Mouse (Mus musculus) spleen, embryonic (tissue): ENCODE measurements around the gene Exoc6.

Source experiments
- CTCF ChIA-PET: fragments of 350-600 bp; sonication (Branson Sonifier 250); formaldehyde crosslinking; loops from one replicate; lab custom pipeline; 2022; lab: Charles Lee

The Exoc6 gene

DNA sequence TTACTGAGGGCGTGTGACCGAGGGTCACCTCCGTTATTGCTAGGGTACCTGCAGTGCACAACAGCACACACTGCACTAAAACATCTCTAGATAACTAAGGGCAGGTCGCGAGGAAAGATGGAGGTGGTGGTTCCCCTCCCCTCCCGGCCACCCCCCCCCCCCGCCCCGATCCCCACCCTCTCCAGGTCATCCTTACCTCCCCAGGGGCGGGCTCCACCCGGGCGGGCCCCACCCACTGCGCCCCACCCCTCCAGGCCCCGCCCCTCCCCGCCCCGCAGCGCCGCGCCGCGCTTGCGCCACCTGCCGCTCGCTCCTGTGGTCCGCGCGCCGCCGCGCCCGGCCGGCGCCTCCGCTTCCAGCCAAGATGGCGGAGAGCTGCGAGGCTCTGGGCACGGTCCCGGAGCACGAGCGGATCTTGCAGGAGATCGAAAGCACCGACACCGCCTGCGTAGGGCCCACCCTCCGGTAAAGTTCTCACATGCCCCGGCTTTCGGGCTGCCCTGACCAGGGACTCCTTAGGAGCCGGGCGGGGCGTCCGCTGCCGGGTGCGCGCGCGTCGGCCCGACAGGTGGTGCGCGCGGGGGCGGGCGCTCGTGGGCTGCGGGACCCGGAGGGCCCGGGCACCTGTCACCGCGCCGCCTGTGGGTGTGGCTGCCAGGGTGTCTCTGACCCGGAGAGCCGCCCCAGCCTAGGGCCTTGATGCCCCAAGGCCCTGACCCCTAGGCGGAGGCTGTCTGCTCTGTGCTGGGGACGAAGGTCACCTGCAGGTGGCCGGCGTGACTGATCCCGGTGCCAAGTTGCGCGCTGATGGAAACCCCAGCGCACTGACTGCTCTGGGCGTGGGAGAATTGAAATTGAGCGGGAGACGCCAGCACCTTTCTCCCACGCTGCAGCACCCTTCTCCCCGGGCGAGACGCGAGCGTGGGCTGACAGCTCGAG lies at the start of gene Exoc6:
Gene Exoc6, plus strand, starts transcription at position 318 of the 939 bp plus-strand sequence.
- CTCF ChIA-PET: interaction anchor here (0.6 to 0.8 kb wide), 2 partner anchors 174 to 608 kb away, joined by 3 to 4 read pairs; partner anchors contain the start of gene Kif11

DNA sequence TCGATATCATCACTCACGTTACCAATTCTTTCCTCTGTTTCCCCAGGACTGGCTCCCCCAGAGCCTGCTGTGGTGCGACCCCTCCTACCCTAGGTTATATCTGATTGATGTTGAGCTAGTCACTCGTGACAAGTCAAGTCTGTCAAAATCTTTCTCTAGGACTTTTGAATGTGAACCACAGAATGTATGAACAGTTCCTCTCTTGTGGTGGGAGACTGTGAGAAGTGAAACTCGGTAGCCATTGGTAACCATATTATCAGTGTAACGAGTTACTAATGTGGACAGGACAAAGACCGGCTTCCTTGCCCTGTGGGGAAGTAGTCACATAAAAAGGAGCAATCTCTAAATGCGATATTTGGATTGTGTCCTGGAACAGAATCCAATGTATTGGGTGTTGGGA lies 47.2 kb upstream of the Exoc6 start:
- CTCF ChIA-PET: interaction anchor here (0.6 to 0.8 kb wide), 3 partner anchors 118 to 204 kb away, joined by 3 to 6 read pairs (median 3); no protein-coding TSS in a partner anchor

DNA sequence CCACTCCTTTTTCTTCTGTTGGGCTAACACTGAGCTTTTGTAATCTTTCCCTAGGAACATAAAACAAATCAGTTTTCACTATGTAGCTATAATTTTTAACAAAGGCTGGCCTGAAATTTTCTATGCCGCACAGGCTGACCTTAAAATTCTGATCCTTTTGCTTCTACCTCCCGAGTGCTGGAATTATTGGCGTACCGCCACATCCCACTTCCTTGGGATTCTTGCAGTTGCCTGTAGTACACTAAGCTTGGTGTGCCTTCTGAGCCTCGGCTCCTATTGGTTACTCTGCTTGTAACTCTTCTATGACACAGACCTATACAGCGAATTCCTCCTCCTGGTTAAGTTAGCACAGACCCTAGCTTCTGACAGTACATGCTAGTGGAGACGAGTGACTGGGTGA lies 44.2 kb upstream of the Exoc6 start:
- CTCF ChIA-PET: interaction anchor here (1.2 kb wide), 1 partner anchor 87 kb away, joined by 4 read pairs; no protein-coding TSS in a partner anchor

DNA sequence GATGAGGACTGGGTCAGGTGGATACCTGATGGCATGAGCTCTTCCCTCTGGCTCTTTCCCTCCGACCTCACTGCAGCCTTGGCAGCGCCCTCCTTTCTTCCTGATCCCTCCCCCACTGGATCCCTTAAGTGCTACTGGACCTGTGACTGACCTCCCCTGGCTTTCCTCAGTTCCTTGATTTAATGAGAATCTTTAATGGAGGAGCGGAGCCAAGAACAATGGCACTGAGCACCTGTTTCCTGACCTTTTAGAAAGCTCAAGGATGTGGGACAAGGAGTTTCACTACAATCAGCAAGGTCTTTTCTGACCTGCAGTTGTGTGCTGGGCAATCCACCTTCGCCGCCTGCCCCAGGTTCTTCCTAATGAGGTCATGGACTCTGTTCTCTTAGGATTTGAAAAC lies 43.6 kb upstream of the Exoc6 start:
- CTCF ChIA-PET: interaction anchor here (0.7 to 1.2 kb wide), 2 partner anchors 44 to 88 kb away, joined by 3 to 4 read pairs; no protein-coding TSS in a partner anchor

DNA sequence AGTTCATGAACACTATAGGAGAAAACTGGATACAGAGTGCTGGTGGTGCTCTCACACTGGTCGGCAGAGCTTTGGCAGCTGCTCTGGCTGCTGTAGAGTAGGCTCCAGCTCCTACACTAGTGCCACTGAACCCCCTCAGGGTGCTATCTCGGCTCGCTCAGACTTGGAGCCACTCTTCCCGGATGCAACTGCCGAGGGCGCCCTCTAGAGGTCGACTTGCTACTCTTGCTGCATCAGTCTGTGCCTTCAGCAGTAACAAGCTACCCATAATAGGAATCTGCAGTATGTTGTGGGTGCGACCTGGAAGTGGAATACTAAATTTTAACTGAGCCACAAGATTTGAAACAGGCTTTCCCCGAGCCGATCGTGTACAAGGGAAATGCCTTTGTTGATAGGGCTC lies 40.5 kb upstream of the Exoc6 start:
- CTCF ChIA-PET: interaction anchor here (0.6 to 1.2 kb wide), 3 partner anchors 78 to 252 kb away, joined by 3 to 11 read pairs (median 5); no protein-coding TSS in a partner anchor

DNA sequence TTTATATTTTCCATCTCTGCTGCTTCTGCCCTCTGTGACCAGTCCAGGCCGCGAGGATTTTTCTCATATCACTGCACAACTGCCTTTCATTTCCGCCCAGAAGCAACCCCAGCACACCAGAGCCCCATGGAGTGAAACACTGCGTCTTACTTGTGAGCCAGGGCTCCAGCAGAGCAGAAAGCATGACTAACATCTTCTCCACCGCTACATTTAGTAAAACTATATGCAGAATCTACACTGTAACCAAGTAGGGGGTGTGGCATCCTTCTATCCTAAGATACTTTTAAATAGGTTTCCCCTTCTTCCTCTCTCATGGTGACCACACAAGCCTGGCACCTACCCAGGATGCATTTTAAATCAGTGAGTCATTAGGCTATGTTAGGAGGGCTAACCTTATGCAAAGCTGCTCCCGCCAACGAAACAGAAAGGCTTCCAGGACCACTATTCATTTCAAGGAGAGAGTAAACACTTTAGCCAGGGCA lies 35.4 kb upstream of the Exoc6 start:
- CTCF ChIA-PET: interaction anchor here (1.0 kb wide), 1 partner anchor 13 kb away, joined by 3 read pairs; no protein-coding TSS in a partner anchor

DNA sequence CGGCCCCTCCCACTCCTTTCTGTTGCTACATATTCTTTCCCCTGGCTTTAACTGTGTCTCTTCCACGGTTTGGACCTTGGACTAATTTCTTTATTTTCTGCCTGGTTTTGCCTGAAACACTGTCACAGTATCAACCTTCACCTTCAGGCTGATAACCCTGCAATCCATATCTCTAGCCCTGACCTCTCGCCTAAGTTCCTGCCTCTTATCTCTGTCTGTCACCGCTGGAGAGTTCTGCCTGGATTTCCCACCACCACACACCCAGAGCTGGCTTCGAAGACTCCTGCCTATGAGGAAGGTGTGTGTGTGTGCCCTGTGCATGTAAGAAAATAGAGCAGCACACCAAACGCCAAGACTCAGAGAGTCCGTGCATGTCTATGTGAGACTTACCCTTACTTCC lies 32.8 kb upstream of the Exoc6 start:
- CTCF ChIA-PET: interaction anchor here (0.6 kb wide), 1 partner anchor 17 kb away, joined by 3 read pairs; no protein-coding TSS in a partner anchor

DNA sequence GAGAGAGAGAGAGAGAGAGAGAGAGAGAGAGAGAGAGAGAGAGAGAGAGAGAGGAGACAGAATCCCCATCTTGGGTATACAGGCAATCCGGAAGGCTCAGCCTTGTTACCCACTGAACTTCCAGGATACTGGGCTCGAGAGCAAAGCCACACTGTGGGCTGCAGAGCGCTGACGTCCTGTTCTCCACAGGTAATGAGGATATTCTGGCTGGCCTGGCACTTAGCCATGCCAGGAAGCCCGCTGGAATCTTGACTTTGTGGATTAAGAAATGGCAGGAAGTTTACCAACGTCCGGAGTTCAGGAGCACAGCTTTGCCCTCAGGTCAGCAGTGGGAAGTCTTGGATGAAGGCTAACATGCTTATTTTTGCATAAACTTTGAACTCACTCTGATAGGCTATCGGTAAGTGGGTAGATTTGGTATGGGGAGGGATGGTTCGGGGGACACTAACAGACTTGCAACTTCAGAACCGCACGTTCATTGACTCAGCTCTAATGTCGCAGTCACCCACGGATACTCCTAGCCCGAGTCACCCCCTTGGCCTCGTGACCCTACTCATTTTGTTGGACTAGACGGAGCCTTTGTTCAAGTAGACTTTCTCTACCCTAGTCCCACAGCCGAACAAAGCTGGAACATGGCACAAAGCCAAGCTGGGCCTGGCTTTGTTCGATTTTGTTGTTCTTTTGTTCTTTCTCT lies 29.3 kb upstream of the Exoc6 start:
- CTCF ChIA-PET: no interaction called here

DNA sequence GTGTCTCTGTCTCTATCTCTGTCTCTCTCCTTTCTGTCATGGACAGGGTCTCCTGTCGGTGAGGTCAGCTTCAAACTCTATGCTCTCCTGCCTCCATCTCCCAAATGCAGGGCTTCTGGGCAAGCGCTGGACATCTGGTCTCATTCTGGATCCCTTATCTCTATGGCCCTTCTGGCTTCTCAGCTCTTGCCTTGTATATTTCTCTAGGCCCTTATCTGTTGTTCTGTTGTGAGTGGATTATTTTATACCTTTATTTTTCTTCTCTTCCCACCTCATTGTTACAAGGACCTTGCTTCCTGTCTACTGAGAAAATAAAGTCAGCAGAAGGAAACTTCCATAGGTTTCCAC lies 28.8 kb upstream of the Exoc6 start:
- CTCF ChIA-PET: no interaction called here

DNA sequence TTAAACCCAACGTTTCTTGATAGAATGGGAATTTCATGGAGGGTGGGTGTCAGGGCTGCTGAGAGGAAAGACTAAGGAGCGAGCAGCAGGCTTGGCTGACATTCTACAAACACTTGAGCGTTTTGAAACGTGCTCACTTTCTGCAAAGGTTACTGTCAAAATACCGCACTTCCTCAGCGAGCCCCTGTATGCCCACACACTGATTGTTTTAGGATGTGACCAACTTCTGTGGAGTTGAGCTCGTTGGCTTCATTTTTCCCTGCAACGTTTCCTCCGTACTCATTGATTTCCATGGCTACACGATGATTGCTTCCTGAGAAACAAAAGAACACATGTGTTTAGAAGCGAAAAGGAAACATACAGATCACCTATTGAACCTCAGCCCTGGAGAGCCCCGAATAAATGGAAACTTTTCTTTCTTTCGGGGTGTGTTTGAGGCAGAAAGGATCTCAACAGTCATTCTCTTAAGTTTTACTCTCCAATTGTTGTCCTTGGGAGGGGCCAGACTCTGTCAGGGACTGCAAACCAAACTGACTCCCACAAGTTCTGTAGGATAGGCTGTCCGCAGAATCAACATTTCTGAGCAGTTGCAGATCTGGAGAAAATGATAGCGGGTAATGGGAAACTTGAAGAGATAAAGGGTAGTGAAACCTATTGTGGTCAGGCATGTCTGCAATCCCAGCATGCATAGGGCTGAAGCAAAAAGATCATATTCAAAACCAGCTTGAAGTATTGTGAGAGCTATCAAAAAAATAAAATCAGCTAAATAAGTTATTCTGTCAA lies 26.7 kb upstream of the Exoc6 start:
- CTCF ChIA-PET: interaction anchor here (1.1 kb wide), 1 partner anchor 20 kb away, joined by 3 read pairs; no protein-coding TSS in a partner anchor

DNA sequence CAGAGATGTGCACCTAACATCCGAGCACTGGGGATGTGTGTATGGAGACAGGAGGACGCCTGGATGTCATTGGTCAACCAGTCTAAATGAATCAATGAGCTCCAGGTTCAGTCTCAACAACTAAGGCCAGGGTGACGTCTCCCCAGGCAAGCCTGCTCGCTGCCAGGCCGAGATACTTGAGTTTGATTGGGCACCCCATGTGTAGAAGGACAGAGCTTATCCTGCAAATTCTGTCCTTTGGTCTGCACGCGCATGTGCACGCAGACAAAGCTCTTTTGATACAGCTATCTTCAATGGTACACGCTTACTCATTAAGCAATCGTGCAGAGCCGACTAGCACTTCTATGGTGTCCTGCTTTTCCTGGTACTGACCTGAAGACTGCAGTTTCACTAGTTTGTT lies 24.3 kb upstream of the Exoc6 start:
- CTCF ChIA-PET: interaction anchor here (0.7 kb wide), 1 partner anchor 77 kb away, joined by 4 read pairs; no protein-coding TSS in a partner anchor

DNA sequence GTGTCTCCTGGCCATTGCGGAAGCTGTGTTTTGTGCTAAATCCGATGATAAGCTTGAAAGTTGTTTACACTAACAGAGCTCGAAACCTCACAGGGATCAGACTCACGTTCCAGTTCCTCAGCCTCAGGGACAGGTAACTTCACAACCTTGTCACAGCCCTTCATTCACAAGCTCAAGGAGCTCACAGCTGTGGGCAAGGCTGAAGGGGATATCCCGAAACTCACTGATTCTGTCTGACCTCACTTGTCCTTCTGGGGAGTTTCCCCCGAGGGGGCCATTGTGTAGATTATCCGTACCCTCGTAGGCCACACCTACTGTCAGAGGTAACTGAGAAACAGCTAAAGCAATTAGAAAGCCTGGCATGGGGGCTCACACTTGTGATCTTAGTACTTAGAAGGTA lies 23.4 kb upstream of the Exoc6 start:
- CTCF ChIA-PET: interaction anchor here (0.9 kb wide), 1 partner anchor 33 kb away, joined by 4 read pairs; no protein-coding TSS in a partner anchor

DNA sequence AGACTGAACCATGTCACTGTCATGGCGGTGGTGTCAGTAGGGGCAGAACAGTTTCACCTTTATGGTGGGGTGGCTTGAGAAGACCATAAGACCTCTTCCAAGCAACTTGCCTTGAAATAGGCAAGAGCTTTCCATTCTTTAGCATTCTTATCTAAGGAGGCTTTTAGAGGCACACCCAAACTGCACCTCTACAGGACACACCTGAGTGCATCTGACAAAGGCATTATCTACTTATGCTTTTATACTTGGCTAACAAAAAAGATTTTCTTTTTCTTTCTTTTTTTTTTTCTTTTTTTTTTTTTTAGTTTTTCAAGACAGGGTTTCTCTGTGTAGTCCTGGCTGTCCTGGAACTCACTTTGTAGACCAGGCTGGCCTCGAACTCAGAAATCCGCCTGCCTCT lies 22.5 kb upstream of the Exoc6 start:
- CTCF ChIA-PET: interaction anchor here (0.5 to 0.9 kb wide), 4 partner anchors 9 to 91 kb away, joined by 4 to 17 read pairs (median 6); no protein-coding TSS in a partner anchor

DNA sequence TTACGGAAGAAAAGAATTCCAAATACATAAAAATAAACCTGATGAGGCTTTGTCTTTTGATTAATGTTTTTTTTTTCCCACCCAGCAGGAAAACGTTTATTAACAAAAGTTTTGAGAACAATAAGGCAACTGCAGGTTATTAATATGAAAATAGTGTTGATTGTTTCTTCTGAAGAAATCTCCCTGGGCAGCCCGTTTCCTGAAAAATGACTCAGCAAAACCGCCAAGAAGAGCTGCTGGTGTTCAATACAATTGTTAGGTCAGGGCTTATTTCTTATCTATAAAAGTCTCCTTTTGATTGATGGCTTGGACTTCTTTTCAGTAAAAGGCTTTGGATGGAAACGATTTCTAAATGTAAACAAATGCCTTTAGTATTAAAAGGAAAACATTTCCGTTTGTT lies 21.6 kb upstream of the Exoc6 start:
- CTCF ChIA-PET: interaction anchor here (0.7 kb wide), 1 partner anchor 92 kb away, joined by 7 read pairs; no protein-coding TSS in a partner anchor

DNA sequence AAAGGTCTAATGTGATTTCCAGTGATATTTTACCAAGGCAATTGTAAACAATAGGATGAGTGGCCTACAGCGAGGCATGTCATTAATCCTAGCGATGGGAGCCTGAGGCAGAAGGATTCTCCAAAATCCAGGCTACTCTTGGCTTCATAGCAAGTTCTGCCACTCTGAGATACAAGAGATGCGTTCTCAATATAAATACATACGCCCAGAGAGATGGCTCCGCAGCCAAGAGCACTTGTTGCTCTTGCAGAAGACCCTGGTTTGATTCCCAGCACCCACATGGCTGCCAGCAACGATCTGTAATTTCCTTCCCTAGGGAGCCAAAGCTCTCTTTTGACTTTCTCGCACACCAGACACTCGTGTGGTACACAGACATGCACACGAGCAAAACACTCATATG lies 20.9 kb upstream of the Exoc6 start:
- CTCF ChIA-PET: interaction anchor here (0.8 to 1.3 kb wide), 3 partner anchors 17 to 34 kb away, joined by 3 to 9 read pairs (median 4); no protein-coding TSS in a partner anchor

DNA sequence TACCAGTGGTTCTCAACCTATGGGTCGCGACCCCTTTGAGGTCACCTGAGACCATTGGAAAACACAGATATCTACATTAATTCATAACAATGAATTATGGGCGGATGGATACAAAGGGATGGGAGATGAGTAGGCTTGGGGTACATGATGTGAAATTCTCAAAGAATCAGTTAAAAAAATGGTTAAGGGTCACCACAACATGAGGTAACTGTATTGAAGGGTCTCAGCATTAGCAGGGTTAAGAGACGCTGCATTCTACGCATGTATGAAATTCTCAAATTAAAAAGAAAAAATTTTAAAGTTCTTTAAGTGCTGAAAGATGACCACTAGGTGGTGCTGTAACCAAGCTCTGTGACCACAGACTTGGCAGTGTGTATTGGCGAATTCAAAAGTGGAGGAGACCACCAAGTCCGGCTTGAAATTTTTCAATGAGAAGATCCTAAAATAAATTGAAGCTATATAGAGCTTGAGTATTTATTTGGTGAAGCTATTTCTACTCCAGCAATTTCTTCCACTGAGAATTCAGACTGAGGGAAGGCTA lies 20.2 kb upstream of the Exoc6 start:
- CTCF ChIA-PET: interaction anchor here (0.6 to 1.3 kb wide), 11 partner anchors 12 to 1178 kb away, joined by 3 to 9 read pairs (median 4); no protein-coding TSS in a partner anchor

DNA sequence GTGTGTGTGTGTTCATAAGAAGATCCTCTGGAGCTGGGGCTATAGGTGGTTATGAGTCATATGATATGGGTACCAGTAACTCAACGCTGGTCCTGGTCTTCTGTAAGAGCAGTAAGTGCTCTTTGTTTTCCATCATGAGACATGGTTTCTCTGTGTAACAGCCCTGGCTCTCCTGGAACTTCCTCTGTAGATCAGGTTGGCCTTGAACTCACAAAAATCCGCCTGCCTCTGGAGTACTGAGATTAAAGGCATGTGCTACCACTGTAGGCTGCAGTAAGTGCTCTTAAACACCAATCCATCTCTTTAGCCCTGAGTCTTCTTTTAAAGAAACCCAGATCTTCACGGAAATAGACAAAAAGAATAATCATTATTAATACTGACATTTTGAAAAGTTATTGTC lies 19.6 kb upstream of the Exoc6 start:
- CTCF ChIA-PET: interaction anchor here (0.6 to 1.3 kb wide), 7 partner anchors 11 to 356 kb away, joined by 3 to 9 read pairs (median 5); no protein-coding TSS in a partner anchor

DNA sequence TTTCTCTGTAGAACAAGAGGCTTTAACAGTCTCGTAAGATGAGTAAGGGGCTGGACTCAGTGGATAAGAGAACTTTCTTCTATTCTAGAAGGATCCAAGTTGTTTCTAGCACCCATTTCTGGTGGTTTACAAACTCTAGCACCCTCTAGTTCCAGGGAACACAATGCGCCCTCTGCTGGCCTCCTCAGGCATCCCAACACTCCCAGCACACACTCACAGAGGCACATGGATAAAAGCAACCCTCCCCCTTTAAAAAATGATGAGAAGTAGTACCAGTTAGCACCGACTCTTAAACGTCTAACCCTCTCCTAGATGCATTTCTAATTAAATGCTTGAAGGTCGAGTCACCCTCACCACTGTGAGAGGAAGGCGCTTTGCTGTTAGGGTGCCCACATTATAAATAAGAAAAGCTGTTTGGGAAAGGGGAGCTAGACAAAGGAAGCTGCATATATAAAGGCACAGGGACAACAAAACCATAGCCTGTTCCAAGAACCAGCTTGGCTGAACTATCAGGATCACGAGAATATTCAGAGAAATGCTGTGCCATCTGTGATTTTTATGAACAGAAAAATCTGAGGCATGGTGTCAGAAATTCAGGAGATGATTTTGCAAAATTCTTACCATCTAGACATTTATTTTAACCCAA lies 18.9 kb upstream of the Exoc6 start:
- CTCF ChIA-PET: no interaction called here

DNA sequence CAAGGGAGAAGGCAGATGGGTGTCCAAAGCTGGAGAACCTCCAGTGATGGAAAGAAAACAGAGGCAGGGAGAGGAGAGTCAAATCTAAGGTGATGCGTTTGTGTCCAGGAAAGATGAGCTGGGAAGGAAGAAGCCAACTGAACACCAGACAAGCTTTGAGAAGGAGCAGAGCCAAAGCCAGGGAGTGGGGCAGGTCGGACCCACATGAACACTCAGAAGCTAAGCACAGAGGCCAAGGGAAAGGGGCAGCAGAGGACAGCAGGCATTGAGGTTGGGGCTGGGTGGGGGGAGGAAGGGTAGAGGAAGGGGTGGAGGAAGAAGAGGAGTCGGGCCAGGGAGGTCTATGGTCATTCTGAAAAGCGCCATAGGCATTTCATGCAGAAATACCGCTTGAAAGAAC lies 17.0 kb upstream of the Exoc6 start:
- CTCF ChIA-PET: interaction anchor here (0.7 kb wide), 1 partner anchor 1285 kb away, joined by 14 read pairs; no protein-coding TSS in a partner anchor
